Mouse (Mus musculus): ENCODE data around the gene Mettl9.
A peak's percentile ranks its signal among the peaks of the same experiment; 100 is the strongest.
"Not testable (repeated sequence)": the region's sequence is repeated elsewhere in the genome, so short reads cannot be mapped to it uniquely, and the experiment has no call there.

Mettl9 gene

DNA sequence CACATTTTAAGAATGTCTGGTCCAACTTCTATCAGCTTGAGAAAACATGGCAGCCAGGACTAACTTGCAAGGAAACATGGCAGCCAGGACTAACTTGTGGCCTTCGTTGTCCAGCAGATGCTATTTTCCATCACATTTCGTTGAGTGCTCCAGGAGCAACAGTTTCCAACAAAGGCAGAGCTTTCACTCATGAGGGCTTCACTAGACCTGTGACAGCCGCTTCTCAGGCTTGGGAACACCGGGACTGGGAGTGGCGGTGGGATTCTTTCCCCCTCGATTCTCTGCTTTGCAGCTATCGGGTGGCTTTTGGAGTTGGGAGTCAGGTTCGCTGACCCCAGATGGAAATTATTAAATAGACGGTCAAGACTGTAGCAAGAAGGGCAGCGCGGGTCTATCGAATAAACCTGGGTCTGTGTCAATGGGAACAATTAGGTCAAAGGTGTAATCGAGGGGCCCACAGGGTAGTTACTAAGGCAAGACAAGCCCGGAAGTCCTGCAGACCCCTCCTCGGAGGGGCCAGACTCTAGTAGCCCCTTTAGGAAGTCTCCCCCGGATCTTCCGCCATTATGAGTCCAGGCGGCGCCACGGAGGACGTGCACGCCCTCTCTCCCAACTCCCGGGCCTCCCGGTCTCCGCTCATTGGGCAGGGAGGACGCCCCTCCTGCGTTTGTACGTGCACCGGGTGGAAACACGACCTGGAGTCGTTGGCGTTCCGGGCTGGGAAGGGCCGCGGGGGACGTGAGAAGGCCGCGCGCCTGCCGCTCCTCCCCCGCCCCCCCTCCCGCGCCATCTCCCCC, at the start of gene Mettl9:
Gene Mettl9, plus strand, starts transcription at position 590 of the 797 bp plus-strand sequence.
- DNase-seq = peak; percentile 93 to 94

- DNase-seq = no peak
These were observed 43.1 kb upstream of the Mettl9 start for GRCm38 (mm10) chr7:120991191-120991590.

- DNase-seq = no peak
These were observed 35.2 kb upstream of the Mettl9 start for GRCm38 (mm10) chr7:120999021-120999530.

DNA sequence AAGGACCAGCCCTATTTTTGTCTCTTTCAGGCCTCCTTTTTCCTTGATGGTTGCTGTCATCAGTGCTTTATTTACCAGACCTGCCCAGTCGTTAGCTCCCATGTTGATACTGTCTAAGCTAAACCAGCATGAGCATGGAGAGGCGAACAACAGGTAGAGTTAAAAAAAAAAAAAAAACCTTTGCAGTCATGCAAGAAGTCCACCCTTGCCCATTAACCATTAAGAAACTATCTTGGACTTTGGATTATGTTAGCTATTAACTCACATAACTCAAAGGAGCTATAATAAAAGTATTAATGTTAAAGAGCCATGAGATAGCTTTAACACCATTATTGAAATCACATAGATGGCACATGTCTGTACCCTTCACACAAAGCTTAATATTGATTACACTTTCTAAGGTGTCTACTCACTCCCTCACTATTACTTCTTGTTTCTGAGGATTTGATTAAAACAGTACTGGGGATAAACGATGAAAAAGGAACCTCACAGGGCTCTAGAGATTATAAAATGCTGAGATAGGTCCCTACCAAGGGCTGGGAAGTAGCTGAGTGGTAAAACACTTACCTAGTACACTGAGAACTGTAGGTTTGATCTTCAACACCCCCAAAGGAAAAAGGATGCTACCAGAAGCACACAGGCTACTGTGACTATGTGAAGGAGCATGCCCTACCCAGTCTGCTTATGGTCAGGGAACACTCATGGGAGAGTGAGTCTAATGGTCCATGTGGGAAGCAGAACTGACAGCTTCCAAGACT, 34.0 kb upstream of the Mettl9 start:
- DNase-seq = no peak

- DNase-seq = no peak
These were observed 32.4 kb upstream of the Mettl9 start for GRCm38 (mm10) chr7:121001879-121002278.

GRCm38 (mm10) chr7:121002407-121002928, 31.8 kb upstream of the Mettl9 start:
- DNase-seq = no peak

- no peak for DNase-seq
These were observed 30.3 kb upstream of the Mettl9 start for GRCm38 (mm10) chr7:121003793-121004418.

DNA sequence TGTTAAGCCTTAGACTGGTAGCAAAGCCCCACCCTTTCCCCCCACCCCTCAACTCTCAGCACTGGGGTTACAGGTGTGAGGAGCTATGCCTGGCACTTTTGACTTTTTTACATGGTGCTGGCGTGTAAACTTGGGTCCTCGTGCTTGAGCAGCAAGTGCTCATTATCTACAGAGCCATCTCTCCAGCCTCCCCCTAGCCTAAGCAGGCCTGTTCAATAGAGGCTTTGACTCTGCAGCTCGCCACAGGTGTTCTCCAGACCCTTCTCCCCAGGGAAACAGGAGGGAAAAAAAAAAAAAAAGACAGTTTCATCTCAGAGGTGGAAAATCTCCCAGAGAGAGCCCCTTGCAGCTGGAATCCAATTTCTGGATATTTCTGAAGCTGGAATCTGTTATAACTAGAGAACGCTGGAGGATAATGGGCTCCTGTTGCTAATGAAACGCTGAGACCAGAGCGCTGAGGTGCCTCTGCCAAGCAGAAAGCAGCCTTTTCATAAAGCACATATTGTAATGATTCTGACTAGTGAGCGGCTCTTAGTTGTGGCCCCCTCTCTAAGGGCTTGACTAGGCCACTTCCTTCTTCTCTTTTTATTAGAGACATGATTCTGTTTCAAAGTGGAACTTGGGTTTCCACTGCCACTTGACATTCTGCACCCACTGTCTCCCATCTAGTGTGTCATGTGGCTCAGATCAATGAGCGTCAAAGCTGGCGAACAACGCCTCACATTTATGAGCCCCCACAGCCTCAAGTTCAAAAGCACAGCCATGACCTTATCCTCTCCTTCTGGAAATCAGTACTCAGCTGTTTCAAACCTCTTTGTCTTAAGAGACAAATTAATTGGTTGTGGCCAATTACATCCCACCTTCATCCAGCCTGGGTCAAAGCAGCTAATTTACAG, 22.2 kb upstream of the Mettl9 start:
- no peak for DNase-seq

DNA sequence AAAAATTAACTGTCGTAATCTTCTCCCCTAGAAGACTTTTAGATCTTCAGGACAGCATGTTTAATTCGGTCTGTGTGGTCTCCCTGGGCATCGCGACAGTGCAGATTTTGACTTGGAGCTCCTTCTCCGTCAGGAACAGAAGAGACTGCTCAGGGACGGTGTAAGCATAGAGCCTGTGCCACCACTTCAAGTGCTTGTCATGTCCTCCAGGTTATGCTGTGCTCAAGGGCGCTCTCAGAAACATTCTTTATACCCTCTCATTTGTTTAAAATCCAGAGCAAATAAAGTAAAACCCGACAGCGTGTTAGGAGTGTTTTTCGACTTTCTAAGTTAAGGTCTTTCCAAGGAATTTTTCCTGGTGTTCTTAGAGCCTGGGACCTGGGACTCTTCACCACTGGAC, 19.8 kb upstream of the Mettl9 start:
- DNase-seq = no peak

GRCm38 (mm10) chr7:121018778-121019177, 15.5 kb upstream of the Mettl9 start:
- DNase-seq = no peak

GRCm38 (mm10) chr7:121020277-121020676, 14.0 kb upstream of the Mettl9 start:
- DNase-seq = no peak

DNA sequence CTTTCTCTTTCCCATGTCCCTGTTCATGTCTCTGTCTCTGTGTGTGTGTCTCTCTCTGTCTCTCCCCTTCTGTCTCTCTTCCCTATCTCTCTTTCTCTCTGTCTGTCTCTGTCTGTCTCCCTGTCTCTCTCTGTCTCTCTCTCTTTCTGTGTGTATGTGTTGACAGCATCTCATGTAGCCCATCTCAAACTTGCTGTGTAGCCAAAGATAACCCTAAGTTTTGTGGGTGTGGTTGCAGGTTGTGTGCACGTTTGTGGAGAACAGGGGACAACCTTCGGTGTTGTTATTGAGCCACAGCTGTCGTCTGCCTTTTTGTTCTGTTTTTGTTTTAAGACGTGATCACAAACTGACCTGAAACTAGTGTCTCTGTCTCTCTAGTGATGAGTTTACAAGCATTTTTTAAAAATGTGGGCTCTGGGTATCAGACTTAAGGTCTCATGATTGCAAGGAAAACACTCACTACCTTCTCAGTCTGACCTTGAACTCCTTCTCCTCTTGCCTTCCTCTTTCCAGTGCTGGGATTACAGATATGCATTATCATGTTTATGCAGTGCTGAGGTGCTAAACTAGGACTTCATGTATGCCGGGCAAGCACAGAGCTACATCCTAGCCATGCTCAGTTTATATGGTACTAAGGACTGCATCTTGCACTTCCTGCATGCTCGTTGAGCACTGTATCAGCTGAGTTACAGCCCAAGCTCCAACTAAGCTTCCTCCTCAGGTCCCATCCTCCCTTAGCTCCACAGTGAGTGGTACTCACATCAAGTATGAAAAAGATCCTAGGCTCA, 8.8 kb upstream of the Mettl9 start:
- no peak for DNase-seq

GRCm38 (mm10) chr7:121026300-121026699, 7.9 kb upstream of the Mettl9 start:
- no peak for DNase-seq

DNA sequence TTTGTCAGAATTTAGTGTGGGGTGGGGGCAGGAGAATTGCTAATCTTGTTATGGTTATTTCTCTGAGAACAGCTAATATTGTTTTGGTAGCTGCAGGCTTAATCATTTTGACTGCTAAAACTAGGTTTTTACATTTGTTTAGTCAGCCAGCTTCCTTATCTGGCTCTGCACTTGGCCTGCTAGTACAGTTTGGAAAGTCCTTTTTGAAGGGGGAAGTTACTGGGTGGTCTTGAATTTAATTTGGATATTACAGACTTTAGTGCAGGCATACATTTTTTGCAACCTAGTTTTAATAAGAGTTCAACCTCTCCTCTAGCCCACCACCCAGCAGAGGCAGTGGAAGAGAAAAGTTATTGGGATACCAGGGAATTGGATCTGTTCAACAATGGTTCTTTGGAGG, 4.3 kb upstream of the Mettl9 start:
- not testable (repeated sequence) for DNase-seq

DNA sequence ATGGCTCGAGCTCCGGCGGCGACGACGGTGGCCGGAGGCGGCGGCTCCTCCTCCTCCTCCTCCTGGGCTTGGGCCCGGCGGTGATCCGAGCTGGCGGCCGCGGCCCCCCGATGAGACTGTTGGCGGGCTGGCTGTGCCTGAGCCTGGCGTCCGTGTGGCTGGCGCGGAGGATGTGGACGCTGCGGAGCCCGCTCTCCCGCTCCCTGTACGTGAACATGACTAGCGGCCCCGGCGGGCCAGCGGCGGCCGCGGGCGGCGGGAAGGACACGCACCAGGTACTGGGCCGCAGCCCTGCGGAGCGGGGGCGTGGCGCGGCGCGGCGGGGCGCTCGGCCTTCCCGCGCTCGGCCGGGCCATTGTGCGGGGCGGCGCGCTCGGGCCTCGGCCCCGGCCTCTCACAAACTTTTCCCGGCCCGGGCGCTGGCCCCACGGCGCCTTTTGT, 476 bp downstream of the Mettl9 start:
- peak; percentile 75 to 76 for DNase-seq

- no peak for DNase-seq
These were observed 996 bp downstream of the Mettl9 start for GRCm38 (mm10) chr7:121035161-121035721.

- DNase-seq = no peak
These were observed 6.3 kb downstream of the Mettl9 start for GRCm38 (mm10) chr7:121040595-121040994.

DNA sequence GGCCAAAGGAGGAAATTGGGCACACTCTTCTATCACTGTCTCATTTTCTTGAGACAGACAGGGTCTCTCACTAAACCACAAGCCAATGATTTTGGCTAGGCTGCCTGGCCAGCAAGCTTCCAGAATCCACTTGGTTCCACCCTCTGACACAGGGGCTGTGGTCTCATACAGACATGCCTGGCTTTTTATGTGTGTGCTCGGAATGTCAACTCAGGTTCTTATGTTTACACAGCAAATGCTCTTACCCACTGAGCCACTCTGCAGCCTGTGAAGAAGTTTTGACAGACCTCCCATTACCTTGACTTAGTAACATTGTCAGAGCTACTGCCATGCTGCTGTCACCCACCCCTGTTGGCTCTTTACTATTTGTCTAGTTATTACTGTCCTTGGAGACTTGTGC, 7.7 kb downstream of the Mettl9 start:
- DNase-seq = no peak

DNA sequence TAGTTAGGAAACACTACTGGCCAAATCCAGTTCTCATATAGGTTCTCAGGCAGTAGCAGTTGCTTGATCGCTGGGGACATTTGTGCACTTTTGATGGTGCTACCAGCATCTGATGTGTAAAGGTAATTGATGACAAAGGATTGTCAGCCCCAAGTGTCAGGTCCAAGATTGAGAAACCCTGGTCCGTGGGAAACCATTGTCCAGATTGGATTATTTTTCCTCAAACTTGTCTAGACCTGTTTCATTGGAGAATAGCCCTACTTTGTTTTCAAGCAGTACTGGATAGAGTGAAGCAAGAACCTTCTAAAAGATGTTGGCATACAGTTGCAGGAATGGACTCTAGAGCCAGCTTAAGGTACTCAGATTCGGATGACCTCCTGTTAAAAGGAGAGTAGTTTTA, 8.8 kb downstream of the Mettl9 start:
- no peak for DNase-seq

DNA sequence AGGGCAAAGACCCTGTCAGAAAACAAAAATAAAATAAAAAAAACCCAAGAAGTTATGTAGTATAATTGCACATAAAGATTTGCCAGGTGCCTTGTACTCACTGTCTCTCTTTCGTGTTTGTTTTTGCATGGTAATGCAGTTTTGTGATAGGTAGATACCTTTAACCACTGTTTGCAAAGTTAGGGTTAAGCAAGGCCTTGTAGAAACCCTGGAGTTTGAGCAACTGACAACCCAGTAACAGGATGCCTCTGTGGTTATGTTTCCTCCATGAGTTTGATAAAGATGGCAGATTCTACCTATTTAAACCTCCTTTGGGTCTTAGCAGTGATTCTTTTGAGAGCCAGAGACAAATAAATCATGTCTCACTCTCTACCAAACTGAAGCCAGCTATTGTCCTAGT, 9.3 kb downstream of the Mettl9 start:
- no peak for DNase-seq

- no peak for DNase-seq
These were observed 10.0 kb downstream of the Mettl9 start for GRCm38 (mm10) chr7:121044251-121044650.

Measured in cerebellum, postnatal 36 days (tissue).